Mouse (Mus musculus): ENCODE results near the gene Egr4.

- TF ChIP-seq GATA1 (IDR thresholded peaks at IDR 0.05; ENCODE audit: low read length) (no peak), TAL1 (IDR thresholded peaks at IDR 0.05; ENCODE audit: low read length) (no peak)
Observed at GRCm38 (mm10) chr6:85478416-85478815, 35.0 kb downstream of the Egr4 start.

Data from erythroblast, embryonic 14.5 days (primary cell).